Mouse (Mus musculus): ENCODE results near the gene Zfhx3. TPM values are rescaled to one million over a fixed set of nuclear protein-coding genes. Genes with fewer than 3 reads are reported as not detected.
A peak's percentile ranks its signal among the peaks of the same experiment; 100 is the strongest.

Zfhx3 gene
- total and polyA plus RNA-seq, 2 experiments: 1.3 to 1.5 TPM

- peak; percentile 50 for DNase-seq (ENCODE audit: extremely low read depth, low read depth, low spot score)
- Histone ChIP-seq H3K4me1 (ENCODE audit: control insufficient read depth, insufficient read depth, low read length) (no peaks in the 10 kb centered on the region), H3K9ac (ENCODE audit: low read depth, low read length) (no peak overlapping the region), H3K27ac (replicated peaks; ENCODE audit: insufficient read depth, low read depth, low read length) (no peak overlapping the region), H3K27me3 (ENCODE audit: control insufficient read depth, insufficient read depth, low read length) (peaks cover 3% of the 10 kb centered on the region; the same call in 1 of the 2 replicates), H3K4me3 (ENCODE audit: insufficient read depth, low read depth, low read length) (no peak overlapping the region), H3K79me2 (ENCODE audit: control insufficient read depth, insufficient read depth, low read length) (no peaks in the 10 kb centered on the region), H3K36me3 (ENCODE audit: control insufficient read depth, insufficient read depth, low read length) (no peaks in the 10 kb centered on the region)
- TF ChIP-seq CTCF (IDR thresholded peaks at IDR 0.05; ENCODE audit: low read depth, low read length): peak; percentile 47; the same call in 1 of the 2 replicates
- TF ChIP-seq POLR2A (IDR thresholded peaks at IDR 0.05; ENCODE audit: extremely low read depth, insufficient read depth, low read length): no peak
- 15% methylated on average over 7 of the region's 7 CpGs for WGBS
These were observed 631.7 kb downstream of the Zfhx3 start for GRCm38 (mm10) chr8:108574101-108574500.

- no peaks in the 10 kb centered on the region for H3K4me1 ChIP-seq (ENCODE audit: control insufficient read depth, insufficient read depth, low read length)
- DNase-seq (ENCODE audit: extremely low read depth, low read depth, low spot score): no peak
- TF ChIP-seq POLR2A (IDR thresholded peaks at IDR 0.05; ENCODE audit: extremely low read depth, insufficient read depth, low read length) (no peak), CTCF (IDR thresholded peaks at IDR 0.05; ENCODE audit: low read depth, low read length) (no peak)
- 86% methylated on average over 7 of the region's 7 CpGs for WGBS
- H3K27ac ChIP-seq (replicated peaks; ENCODE audit: insufficient read depth, low read depth, low read length): no peak overlapping the region
- H3K27me3 ChIP-seq (ENCODE audit: control insufficient read depth, insufficient read depth, low read length): peaks cover 3% of the 10 kb centered on the region; the same call in 1 of the 2 replicates
- H3K4me3 ChIP-seq (ENCODE audit: insufficient read depth, low read depth, low read length): no peak overlapping the region
- H3K9ac ChIP-seq (ENCODE audit: low read depth, low read length): no peak overlapping the region
- H3K36me3 ChIP-seq (ENCODE audit: control insufficient read depth, insufficient read depth, low read length): no peaks in the 10 kb centered on the region
- no peaks in the 10 kb centered on the region for H3K79me2 ChIP-seq (ENCODE audit: control insufficient read depth, insufficient read depth, low read length)
These were observed 635.1 kb downstream of the Zfhx3 start for GRCm38 (mm10) chr8:108577571-108577970.

- TF ChIP-seq CTCF (IDR thresholded peaks at IDR 0.05; ENCODE audit: low read depth, low read length) (no peak), POLR2A (IDR thresholded peaks at IDR 0.05; ENCODE audit: extremely low read depth, insufficient read depth, low read length) (no peak)
- 92% methylated on average over 10 of the region's 10 CpGs for WGBS
- no peak overlapping the region for H3K4me3 ChIP-seq (ENCODE audit: insufficient read depth, low read depth, low read length)
- H3K4me1 ChIP-seq (ENCODE audit: control insufficient read depth, insufficient read depth, low read length): no peaks in the 10 kb centered on the region
- H3K27ac ChIP-seq (replicated peaks; ENCODE audit: insufficient read depth, low read depth, low read length): no peak overlapping the region
- no peak overlapping the region for H3K9ac ChIP-seq (ENCODE audit: low read depth, low read length)
- no peak for DNase-seq (ENCODE audit: extremely low read depth, low read depth, low spot score)
- no peaks in the 10 kb centered on the region for H3K79me2 ChIP-seq (ENCODE audit: control insufficient read depth, insufficient read depth, low read length)
- H3K27me3 ChIP-seq (ENCODE audit: control insufficient read depth, insufficient read depth, low read length): peaks cover 3% of the 10 kb centered on the region; the same call in 1 of the 2 replicates
- H3K36me3 ChIP-seq (ENCODE audit: control insufficient read depth, insufficient read depth, low read length): no peaks in the 10 kb centered on the region
These were observed 635.9 kb downstream of the Zfhx3 start for GRCm38 (mm10) chr8:108578388-108578787.

DNA sequence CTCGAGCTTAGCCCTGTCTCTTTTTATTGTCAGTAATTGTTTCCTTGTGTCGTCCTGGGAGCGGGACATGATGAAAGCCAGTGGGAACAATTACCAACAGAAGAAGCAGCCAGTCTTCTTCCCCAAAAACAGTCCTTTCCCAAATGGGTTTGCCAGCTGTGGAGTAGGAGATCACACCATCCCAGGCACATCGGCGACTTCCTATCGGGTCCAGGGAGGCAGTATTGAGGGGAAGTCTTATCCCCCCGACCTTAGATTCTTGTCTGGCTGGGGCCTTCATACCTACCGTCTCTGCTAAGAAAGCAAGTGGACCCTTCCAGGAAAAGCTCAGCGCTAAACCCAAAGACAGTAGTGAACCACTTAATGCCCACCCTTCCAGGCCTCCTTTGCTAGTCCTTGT, 637.4 kb downstream of the Zfhx3 start:
- DNase-seq (ENCODE audit: extremely low read depth, low read depth, low spot score): no peak
- TF ChIP-seq POLR2A (IDR thresholded peaks at IDR 0.05; ENCODE audit: extremely low read depth, insufficient read depth, low read length) (no peak), CTCF (IDR thresholded peaks at IDR 0.05; ENCODE audit: low read depth, low read length) (no peak)
- no peaks in the 10 kb centered on the region for H3K36me3 ChIP-seq (ENCODE audit: control insufficient read depth, insufficient read depth, low read length)
- peaks cover 2% of the 10 kb centered on the region; the same call in 1 of the 2 replicates for H3K27me3 ChIP-seq (ENCODE audit: control insufficient read depth, insufficient read depth, low read length)
- H3K4me1 ChIP-seq (ENCODE audit: control insufficient read depth, insufficient read depth, low read length): peaks cover 1% of the 10 kb centered on the region; the same call in 1 of the 2 replicates
- no peak overlapping the region for H3K27ac ChIP-seq (replicated peaks; ENCODE audit: insufficient read depth, low read depth, low read length)
- 89% methylated on average over 9 of the region's 9 CpGs for WGBS
- no peak overlapping the region for H3K9ac ChIP-seq (ENCODE audit: low read depth, low read length)
- no peak overlapping the region for H3K4me3 ChIP-seq (ENCODE audit: insufficient read depth, low read depth, low read length)
- no peaks in the 10 kb centered on the region for H3K79me2 ChIP-seq (ENCODE audit: control insufficient read depth, insufficient read depth, low read length)

GRCm38 (mm10) chr8:108580364-108580763, 637.9 kb downstream of the Zfhx3 start:
- H3K36me3 ChIP-seq (ENCODE audit: control insufficient read depth, insufficient read depth, low read length): no peaks in the 10 kb centered on the region
- TF ChIP-seq POLR2A (IDR thresholded peaks at IDR 0.05; ENCODE audit: extremely low read depth, insufficient read depth, low read length): no peak
- no peak for TF ChIP-seq CTCF (IDR thresholded peaks at IDR 0.05; ENCODE audit: low read depth, low read length)
- H3K27ac ChIP-seq (replicated peaks; ENCODE audit: insufficient read depth, low read depth, low read length): no peak overlapping the region
- WGBS: 88% methylated on average over 5 of the region's 5 CpGs
- H3K27me3 ChIP-seq (ENCODE audit: control insufficient read depth, insufficient read depth, low read length): no peaks in the 10 kb centered on the region
- no peak for DNase-seq (ENCODE audit: extremely low read depth, low read depth, low spot score)
- H3K9ac ChIP-seq (ENCODE audit: low read depth, low read length): no peak overlapping the region
- H3K4me1 ChIP-seq (ENCODE audit: control insufficient read depth, insufficient read depth, low read length): peaks cover 1% of the 10 kb centered on the region; the same call in 1 of the 2 replicates
- H3K79me2 ChIP-seq (ENCODE audit: control insufficient read depth, insufficient read depth, low read length): no peaks in the 10 kb centered on the region
- no peak overlapping the region for H3K4me3 ChIP-seq (ENCODE audit: insufficient read depth, low read depth, low read length)

DNA sequence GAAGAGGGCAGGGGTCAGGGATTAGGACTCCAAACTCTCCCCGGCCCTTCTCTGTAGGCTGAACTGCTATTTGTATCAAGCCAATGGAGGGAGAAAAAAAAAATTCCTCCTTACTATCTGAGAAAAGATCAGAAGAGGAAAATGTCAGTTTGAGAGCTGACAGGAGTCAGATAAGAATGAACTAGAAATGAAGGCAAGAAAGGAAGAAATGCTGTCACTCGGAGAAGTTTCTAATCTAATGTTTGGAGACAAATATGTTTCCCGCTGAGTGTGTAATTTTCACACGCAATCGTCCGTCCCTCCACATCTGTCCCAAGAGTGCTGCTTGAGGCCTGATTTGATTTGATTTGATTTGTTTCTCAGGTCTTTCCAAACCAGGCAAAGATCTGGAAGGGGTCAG, 639.1 kb downstream of the Zfhx3 start:
- WGBS: 82% methylated on average over 6 of the region's 6 CpGs
- no peaks in the 10 kb centered on the region for H3K79me2 ChIP-seq (ENCODE audit: control insufficient read depth, insufficient read depth, low read length)
- no peaks in the 10 kb centered on the region for H3K27me3 ChIP-seq (ENCODE audit: control insufficient read depth, insufficient read depth, low read length)
- H3K4me3 ChIP-seq (ENCODE audit: insufficient read depth, low read depth, low read length): no peak overlapping the region
- H3K36me3 ChIP-seq (ENCODE audit: control insufficient read depth, insufficient read depth, low read length): no peaks in the 10 kb centered on the region
- peaks cover 1% of the 10 kb centered on the region; the same call in 1 of the 2 replicates for H3K4me1 ChIP-seq (ENCODE audit: control insufficient read depth, insufficient read depth, low read length)
- TF ChIP-seq CTCF (IDR thresholded peaks at IDR 0.05; ENCODE audit: low read depth, low read length) (no peak), POLR2A (IDR thresholded peaks at IDR 0.05; ENCODE audit: extremely low read depth, insufficient read depth, low read length) (no peak)
- H3K27ac ChIP-seq (replicated peaks; ENCODE audit: insufficient read depth, low read depth, low read length): no peak overlapping the region
- no peak for DNase-seq (ENCODE audit: extremely low read depth, low read depth, low spot score)
- no peak overlapping the region for H3K9ac ChIP-seq (ENCODE audit: low read depth, low read length)
